Mouse (Mus musculus): ENCODE measurements at regions not wholly inside any gene's neighbourhood (a gene's known extent, or its start where the extent isn't known, plus 50 kb on each side); places are given as distances from the start of the nearest gene placed in this dataset.
"Not testable (repeated sequence)": the region's sequence is repeated elsewhere in the genome, so short reads cannot be mapped to it uniquely, and the experiment has no call there.

DNA sequence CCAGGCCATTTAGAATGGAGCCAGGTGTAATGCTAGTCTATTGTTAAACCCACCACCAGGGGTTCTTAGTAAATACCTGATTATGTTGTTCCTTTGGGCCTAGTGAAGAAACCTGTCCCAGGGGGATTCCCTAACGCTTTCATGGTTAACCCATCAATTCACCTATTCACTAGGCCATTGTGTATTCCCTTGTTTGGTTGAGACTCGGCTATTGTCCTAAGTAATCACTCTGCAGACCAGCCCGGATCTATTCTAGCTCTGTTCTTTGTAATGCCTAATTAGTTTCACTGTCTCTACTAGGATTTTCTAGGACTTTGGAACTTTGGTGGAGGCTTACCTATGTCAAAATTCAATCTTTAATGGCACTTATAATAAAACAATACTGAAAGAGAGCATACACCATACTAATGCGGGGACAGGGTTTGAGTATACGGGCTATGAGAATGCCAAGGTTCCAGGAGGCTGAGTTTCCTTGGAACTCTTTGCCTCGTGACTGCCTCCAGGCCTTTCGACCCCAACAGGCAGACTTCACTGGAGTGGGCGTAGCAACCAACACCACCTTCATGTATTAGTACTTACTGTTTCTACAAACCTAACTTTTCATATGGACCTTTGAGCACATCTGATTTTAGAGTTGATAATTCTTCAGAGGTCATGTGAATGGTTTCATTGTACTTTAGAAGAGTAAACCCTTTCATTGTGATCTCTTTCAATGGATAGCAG, 163.9 kb downstream of the Cbln4 start:
- H3K4me2 ChIP-seq (ENCODE audit: low read length) = not testable (repeated sequence)

GRCm38 (mm10) chr2:171867550-171867949, 175.7 kb downstream of the Cbln4 start:
- 75% methylated on average over 3 of the region's 3 CpGs for WGBS
- no peak overlapping the region for H3K27ac ChIP-seq (replicated peaks in 1 of 2; ENCODE audit: control insufficient read depth in 1 of 2, insufficient read depth in 1 of 2, low read depth in 2 of 2, low read length in 2 of 2)
- H3K4me1 ChIP-seq (ENCODE audit: control insufficient read depth in 2 of 2, insufficient read depth in 2 of 2, low read length in 2 of 2) = no peaks in the 10 kb centered on the region
- H3K36me3 ChIP-seq (ENCODE audit: control insufficient read depth, insufficient read depth, low read length) = no peaks in the 10 kb centered on the region
- ATAC-seq (ENCODE audit: insufficient number of reproducible peaks, insufficient read depth, low FRiP score, low read depth) = no peak
- no peak overlapping the region for H3K4me3 ChIP-seq (ENCODE audit: control insufficient read depth in 1 of 2, insufficient read depth in 1 of 2, low read depth in 1 of 2, low read length in 2 of 2)
- H3K4me2 ChIP-seq (ENCODE audit: low read length) = no peak overlapping the region
- no peaks in the 10 kb centered on the region for H3K9me3 ChIP-seq (ENCODE audit: control insufficient read depth, low read length)
- no peaks in the 10 kb centered on the region for H3K27me3 ChIP-seq (ENCODE audit: control insufficient read depth, insufficient read depth, low read length)
- no peak overlapping the region for H3K9ac ChIP-seq (ENCODE audit: low read length)

More for the DNA sequence above, 163.9 kb downstream of the Cbln4 start:
- not testable (repeated sequence) for H3K4me3 ChIP-seq (ENCODE audit: control insufficient read depth in 1 of 2, insufficient read depth in 1 of 2, low read depth in 1 of 2, low read length in 2 of 2); H3K9me3 ChIP-seq (ENCODE audit: control insufficient read depth, low read length); H3K9ac ChIP-seq (ENCODE audit: low read length); H3K27me3 ChIP-seq (ENCODE audit: control insufficient read depth, insufficient read depth, low read length); H3K4me1 ChIP-seq (ENCODE audit: control insufficient read depth in 2 of 2, insufficient read depth in 2 of 2, low read length in 2 of 2); H3K27ac ChIP-seq (replicated peaks in 1 of 2; ENCODE audit: control insufficient read depth in 1 of 2, insufficient read depth in 1 of 2, low read depth in 2 of 2, low read length in 2 of 2); ATAC-seq (ENCODE audit: insufficient number of reproducible peaks, insufficient read depth, low FRiP score, low read depth); H3K36me3 ChIP-seq (ENCODE audit: control insufficient read depth, insufficient read depth, low read length)
- WGBS = 87% methylated on average over 8 of the region's 8 CpGs

GRCm38 (mm10) chr2:171864376-171864965, 178.8 kb downstream of the Cbln4 start:
- Histone ChIP-seq H3K9ac (ENCODE audit: low read length) (no peak overlapping the region), H3K9me3 (ENCODE audit: control insufficient read depth, low read length) (no peaks in the 10 kb centered on the region), H3K4me3 (ENCODE audit: control insufficient read depth in 1 of 2, insufficient read depth in 1 of 2, low read depth in 1 of 2, low read length in 2 of 2) (no peak overlapping the region), H3K27ac (replicated peaks in 1 of 2; ENCODE audit: control insufficient read depth in 1 of 2, insufficient read depth in 1 of 2, low read depth in 2 of 2, low read length in 2 of 2) (no peak overlapping the region), H3K27me3 (ENCODE audit: control insufficient read depth, insufficient read depth, low read length) (no peaks in the 10 kb centered on the region), H3K36me3 (ENCODE audit: control insufficient read depth, insufficient read depth, low read length) (no peaks in the 10 kb centered on the region), H3K4me2 (ENCODE audit: low read length) (no peak overlapping the region), H3K4me1 (ENCODE audit: control insufficient read depth in 2 of 2, insufficient read depth in 2 of 2, low read length in 2 of 2) (no peaks in the 10 kb centered on the region)
- 89% methylated on average over 8 of the region's 8 CpGs for WGBS
- ATAC-seq (ENCODE audit: insufficient number of reproducible peaks, insufficient read depth, low FRiP score, low read depth) = no peak

GRCm38 (mm10) chr2:171862626-171863025, 180.6 kb downstream of the Cbln4 start:
- Histone ChIP-seq H3K9ac (ENCODE audit: low read length) (no peak overlapping the region), H3K4me1 (ENCODE audit: control insufficient read depth in 2 of 2, insufficient read depth in 2 of 2, low read length in 2 of 2) (no peaks in the 10 kb centered on the region), H3K4me3 (ENCODE audit: control insufficient read depth in 1 of 2, insufficient read depth in 1 of 2, low read depth in 1 of 2, low read length in 2 of 2) (no peak overlapping the region), H3K9me3 (ENCODE audit: control insufficient read depth, low read length) (no peaks in the 10 kb centered on the region), H3K4me2 (ENCODE audit: low read length) (no peak overlapping the region), H3K36me3 (ENCODE audit: control insufficient read depth, insufficient read depth, low read length) (no peaks in the 10 kb centered on the region), H3K27ac (replicated peaks in 1 of 2; ENCODE audit: control insufficient read depth in 1 of 2, insufficient read depth in 1 of 2, low read depth in 2 of 2, low read length in 2 of 2) (no peak overlapping the region), H3K27me3 (ENCODE audit: control insufficient read depth, insufficient read depth, low read length) (no peaks in the 10 kb centered on the region)
- no peak for ATAC-seq (ENCODE audit: insufficient number of reproducible peaks, insufficient read depth, low FRiP score, low read depth)
- 77% methylated on average over 2 of the region's 2 CpGs for WGBS

GRCm38 (mm10) chr2:171858894-171859293, 184.4 kb downstream of the Cbln4 start:
- Histone ChIP-seq H3K27me3 (ENCODE audit: control insufficient read depth, insufficient read depth, low read length) (no peaks in the 10 kb centered on the region), H3K36me3 (ENCODE audit: control insufficient read depth, insufficient read depth, low read length) (no peaks in the 10 kb centered on the region), H3K9me3 (ENCODE audit: control insufficient read depth, low read length) (no peaks in the 10 kb centered on the region), H3K4me3 (ENCODE audit: control insufficient read depth in 1 of 2, insufficient read depth in 1 of 2, low read depth in 1 of 2, low read length in 2 of 2) (no peak overlapping the region), H3K9ac (ENCODE audit: low read length) (no peak overlapping the region), H3K4me2 (ENCODE audit: low read length) (no peak overlapping the region), H3K27ac (replicated peaks in 1 of 2; ENCODE audit: control insufficient read depth in 1 of 2, insufficient read depth in 1 of 2, low read depth in 2 of 2, low read length in 2 of 2) (no peak overlapping the region), H3K4me1 (ENCODE audit: control insufficient read depth in 2 of 2, insufficient read depth in 2 of 2, low read length in 2 of 2) (peaks cover 2 to 3% of the 10 kb centered on the region in 2 experiments; a peak in 1 of 4 replicates)
- ATAC-seq (ENCODE audit: insufficient number of reproducible peaks, insufficient read depth, low FRiP score, low read depth) = no peak
- 72% methylated on average over 5 of the region's 5 CpGs for WGBS

DNA sequence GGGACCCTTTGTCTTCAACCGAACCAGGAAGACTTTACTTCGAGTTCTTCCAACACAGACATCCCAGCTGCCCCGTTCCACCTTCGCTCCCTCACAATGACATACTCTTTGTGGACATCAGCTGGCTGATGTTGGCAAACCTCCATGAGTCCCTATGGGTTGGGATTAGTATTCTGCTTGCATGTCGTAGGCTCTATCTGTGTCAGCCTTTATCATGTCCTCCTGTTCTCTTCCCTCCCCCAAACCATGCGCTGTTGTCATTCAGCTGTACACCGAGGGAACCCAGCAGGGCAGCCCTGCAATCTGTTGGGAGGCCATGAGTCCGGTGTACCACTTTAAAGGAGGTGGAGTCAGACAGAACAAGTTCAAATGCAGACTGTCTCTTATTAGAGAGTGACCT, 186.8 kb downstream of the Cbln4 start:
- Histone ChIP-seq H3K27me3 (ENCODE audit: control insufficient read depth, insufficient read depth, low read length) (no peaks in the 10 kb centered on the region), H3K4me3 (ENCODE audit: control insufficient read depth in 1 of 2, insufficient read depth in 1 of 2, low read depth in 1 of 2, low read length in 2 of 2) (no peak overlapping the region), H3K9me3 (ENCODE audit: control insufficient read depth, low read length) (no peaks in the 10 kb centered on the region), H3K36me3 (ENCODE audit: control insufficient read depth, insufficient read depth, low read length) (no peaks in the 10 kb centered on the region), H3K9ac (ENCODE audit: low read length) (no peak overlapping the region), H3K4me2 (ENCODE audit: low read length) (no peak overlapping the region), H3K27ac (replicated peaks in 1 of 2; ENCODE audit: control insufficient read depth in 1 of 2, insufficient read depth in 1 of 2, low read depth in 2 of 2, low read length in 2 of 2) (no peak overlapping the region), H3K4me1 (ENCODE audit: control insufficient read depth in 2 of 2, insufficient read depth in 2 of 2, low read length in 2 of 2) (peaks cover 2 to 3% of the 10 kb centered on the region in 2 experiments; a peak in 1 of 4 replicates)
- 48% methylated on average over 8 of the region's 8 CpGs for WGBS
- ATAC-seq (ENCODE audit: insufficient number of reproducible peaks, insufficient read depth, low FRiP score, low read depth) = no peak

DNA sequence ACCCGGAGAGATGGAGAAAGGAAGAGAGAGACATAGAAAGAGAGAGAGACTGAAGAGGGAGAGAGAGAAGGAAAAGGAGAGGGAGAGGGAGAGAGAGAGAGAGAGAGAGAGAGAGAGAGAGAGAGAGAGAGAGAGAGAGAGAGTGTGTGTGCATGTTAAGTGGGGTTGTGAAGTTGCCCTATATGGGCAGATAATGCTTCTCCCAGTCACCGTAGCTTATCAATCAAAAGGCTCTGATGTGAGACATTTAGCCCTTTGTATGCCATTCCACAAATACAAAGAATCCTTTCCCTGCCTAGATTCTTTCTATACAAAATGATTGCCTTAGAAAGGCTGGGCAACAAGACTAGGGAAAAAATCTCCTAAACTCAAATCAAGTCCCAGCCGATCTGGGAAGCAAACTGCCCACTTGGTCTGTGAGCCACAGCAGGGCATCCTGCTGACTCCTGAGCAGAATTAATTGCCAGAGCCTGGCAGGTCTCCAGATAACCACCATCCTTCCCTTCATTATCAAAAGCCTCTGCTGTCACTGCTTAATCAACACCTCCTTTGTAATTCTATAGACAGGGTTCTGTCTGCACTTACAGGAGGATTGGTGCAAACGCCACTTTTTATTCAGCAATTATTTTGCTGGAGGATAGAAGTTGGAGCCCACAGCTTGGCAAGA, 196.3 kb downstream of the Cbln4 start:
- Histone ChIP-seq H3K4me3 (ENCODE audit: control insufficient read depth in 1 of 2, insufficient read depth in 1 of 2, low read depth in 1 of 2, low read length in 2 of 2) (no peak overlapping the region), H3K27me3 (ENCODE audit: control insufficient read depth, insufficient read depth, low read length) (no peaks in the 10 kb centered on the region), H3K4me1 (ENCODE audit: control insufficient read depth in 2 of 2, insufficient read depth in 2 of 2, low read length in 2 of 2) (peaks cover 2 to 5% of the 10 kb centered on the region in 2 experiments; a peak in 1 of 4 replicates), H3K36me3 (ENCODE audit: control insufficient read depth, insufficient read depth, low read length) (no peaks in the 10 kb centered on the region), H3K4me2 (ENCODE audit: low read length) (no peak overlapping the region), H3K9me3 (ENCODE audit: control insufficient read depth, low read length) (0 out of 2 replicates have a peak, but pooled peaks cover 4% of the 10 kb centered on the region), H3K9ac (ENCODE audit: low read length) (no peak overlapping the region), H3K27ac (replicated peaks in 1 of 2; ENCODE audit: control insufficient read depth in 1 of 2, insufficient read depth in 1 of 2, low read depth in 2 of 2, low read length in 2 of 2) (no peak overlapping the region)
- ATAC-seq (ENCODE audit: insufficient number of reproducible peaks, insufficient read depth, low FRiP score, low read depth) = no peak
- WGBS = 19% methylated on average over 4 of the region's 4 CpGs

Data from heart, embryonic 14.5 days (tissue).